Mouse (Mus musculus): ENCODE measurements around the gene Pde9a.
"Not testable (repeated sequence)": the region's sequence is repeated elsewhere in the genome, so short reads cannot be mapped to it uniquely, and the experiment has no call there.

Gene Pde9a

GRCm38 (mm10) chr17:31385671-31386665, at the start of gene Pde9a:
Gene Pde9a (plus strand): TSS chr17:31386210.
- peak; percentile 34 for DNase-seq (ENCODE audit: low read depth)

GRCm38 (mm10) chr17:31339769-31340168, 46.2 kb upstream of the Pde9a start:
- no peak for DNase-seq (ENCODE audit: low read depth)

- no peak for DNase-seq (ENCODE audit: low read depth)
These were observed 43.8 kb upstream of the Pde9a start for GRCm38 (mm10) chr17:31342191-31342590.

- peak; percentile 89 for DNase-seq (ENCODE audit: low read depth)
These were observed 41.7 kb upstream of the Pde9a start for GRCm38 (mm10) chr17:31344172-31344801.

- peak; percentile 14 for DNase-seq (ENCODE audit: low read depth)
These were observed 41.2 kb upstream of the Pde9a start for GRCm38 (mm10) chr17:31344816-31345215.

GRCm38 (mm10) chr17:31348129-31348528, 37.9 kb upstream of the Pde9a start:
- no peak for DNase-seq (ENCODE audit: low read depth)

GRCm38 (mm10) chr17:31349388-31349787, 36.6 kb upstream of the Pde9a start:
- no peak for DNase-seq (ENCODE audit: low read depth)

- DNase-seq (ENCODE audit: low read depth), result no peak
These were observed 34.0 kb upstream of the Pde9a start for GRCm38 (mm10) chr17:31351984-31352383.

- DNase-seq (ENCODE audit: low read depth), result no peak
These were observed 32.8 kb upstream of the Pde9a start for GRCm38 (mm10) chr17:31353255-31353654.

- not testable (repeated sequence) for DNase-seq (ENCODE audit: low read depth)
These were observed 31.3 kb upstream of the Pde9a start for GRCm38 (mm10) chr17:31354684-31355083.

GRCm38 (mm10) chr17:31355792-31356502, 30.1 kb upstream of the Pde9a start:
- no peak for DNase-seq (ENCODE audit: low read depth)

- DNase-seq (ENCODE audit: low read depth), result no peak
These were observed 25.4 kb upstream of the Pde9a start for GRCm38 (mm10) chr17:31360582-31360981.

GRCm38 (mm10) chr17:31365586-31366166, 20.3 kb upstream of the Pde9a start:
- DNase-seq (ENCODE audit: low read depth), result no peak

GRCm38 (mm10) chr17:31370221-31370620, 15.8 kb upstream of the Pde9a start:
- DNase-seq (ENCODE audit: low read depth), result no peak

- no peak for DNase-seq (ENCODE audit: low read depth)
These were observed 15.1 kb upstream of the Pde9a start for GRCm38 (mm10) chr17:31370931-31371330.

- peak; percentile 77 for DNase-seq (ENCODE audit: low read depth)
These were observed 8.0 kb upstream of the Pde9a start for GRCm38 (mm10) chr17:31377961-31378360.

GRCm38 (mm10) chr17:31378361-31378761, 7.6 kb upstream of the Pde9a start:
- no peak for DNase-seq (ENCODE audit: low read depth)

GRCm38 (mm10) chr17:31379086-31379485, 6.9 kb upstream of the Pde9a start:
- DNase-seq (ENCODE audit: low read depth), result no peak

GRCm38 (mm10) chr17:31379863-31380262, 6.1 kb upstream of the Pde9a start:
- no peak for DNase-seq (ENCODE audit: low read depth)

GRCm38 (mm10) chr17:31383320-31383719, 2.7 kb upstream of the Pde9a start:
- no peak for DNase-seq (ENCODE audit: low read depth)

GRCm38 (mm10) chr17:31384968-31385627, 912 bp upstream of the Pde9a start:
- peak; percentile 9 for DNase-seq (ENCODE audit: low read depth)

Data from naive thymus-derived CD4-positive, alpha-beta T cell, adult 2 months (primary cell).